Comparison of ENCODE assay signal across 8 mouse cellular contexts in the genomic region with DNA sequence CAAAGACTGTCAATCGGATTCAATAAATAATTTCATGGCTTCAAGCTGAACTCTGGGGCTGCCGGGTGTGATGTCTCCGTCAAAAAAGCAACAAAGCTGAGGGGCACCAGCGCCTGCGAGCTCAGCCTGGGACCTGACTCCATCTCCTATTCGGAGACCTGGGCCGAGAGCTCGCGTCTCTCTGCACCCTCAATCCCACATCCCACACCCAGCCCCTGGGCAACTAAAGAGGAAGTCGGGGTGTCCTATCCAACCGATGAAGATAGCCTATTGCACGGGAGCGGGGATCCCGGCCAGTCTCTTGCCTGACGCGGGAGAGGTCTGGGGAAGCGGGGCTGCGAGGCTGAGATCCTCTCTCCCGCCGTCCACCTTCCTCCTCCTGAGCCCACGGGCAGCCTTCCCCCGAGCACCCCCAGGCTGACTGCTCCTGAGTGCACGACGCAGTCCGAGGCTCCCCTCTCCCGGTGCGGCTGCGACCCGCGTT. TPM values are rescaled to one million over a fixed set of nuclear protein-coding genes. Genes with fewer than 3 reads are reported as not detected.
A peak's percentile ranks its signal among the peaks of the same experiment; 100 is the strongest.
DNase-seq lines count a peak whose midpoint lies in the region; ATAC-seq lines count a peak whose summit lies in the region.

No protein-coding gene starts in this region.

- H3K27me3 ChIP-seq in heart, embryonic 16.5 days (ENCODE audit: control insufficient read depth, insufficient read depth, low read length), result no peaks in the 10 kb centered on the region

- H3K4me1 ChIP-seq in heart, embryonic 16.5 days (ENCODE audit: control insufficient read depth, insufficient read depth, low read length), result peaks cover 30% of the 10 kb centered on the region

- no peaks in the 10 kb centered on the region for H3K36me3 ChIP-seq in heart, embryonic 16.5 days (ENCODE audit: control insufficient read depth, insufficient read depth)

- H3K9ac ChIP-seq in heart, embryonic 16.5 days (ENCODE audit: low read length), result peak overlapping the region; percentile 93

- peak overlapping the region; percentile 93 for H3K4me3 ChIP-seq in heart, embryonic 16.5 days (ENCODE audit: low read length)

- H3K27ac ChIP-seq in heart, embryonic 16.5 days (ENCODE audit: low read length), result peak overlapping the region; percentile 86

- peak; percentile 20 for ATAC-seq in heart, embryonic 16.5 days (replicated peaks; ENCODE audit: extremely low read depth, insufficient read depth, low FRiP score)
- ATAC-seq in megakaryocyte-erythroid progenitor cell, adult 5-6 weeks (replicated peaks; ENCODE audit: low FRiP score, low TSS enrichment, poor library complexity, severe bottlenecking), result peak; percentile 32

- no peaks in the 10 kb centered on the region for H3K9me3 ChIP-seq in heart, embryonic 16.5 days (replicated peaks; ENCODE audit: control insufficient read depth, low read length)

- intact Hi-C loops in left cerebral cortex, postnatal 4 days (cut with DNase I), result loop anchor here (5.0 kb wide), 1 partner anchor 88 kb away; no protein-coding TSS in a partner anchor

- peak; percentile 28 to 44 for DNase-seq in urinary bladder, adult 18-20 months (ENCODE audit: low spot score in 2 of 2)
- DNase-seq in urinary bladder, postnatal 10 days (ENCODE audit: low spot score), result no peak
- DNase-seq in embryo, embryonic 10.5 days (ENCODE audit: low spot score), result peak; percentile 57
- DNase-seq in left cerebral cortex, postnatal 4 days, result peak; percentile 17
- peak; percentile 32 to 76 for DNase-seq in spleen, postnatal 4 days (ENCODE audit: low spot score in 2 of 2)
- no peak for DNase-seq in layer of hippocampus, postnatal 14 days (ENCODE audit: low spot score in 2 of 2)

- 1% methylated on average over 27 of the region's 30 CpGs for whole genome bisulfite sequencing in heart, embryonic 16.5 days

- H3K4me2 ChIP-seq in heart, embryonic 16.5 days (ENCODE audit: low read depth, low read length), result peak overlapping the region; percentile 99

RNA-seq across cellular contexts. Expression of gene Ankrd44, which starts 0.7 kb away (rescaled TPM):
- polyA plus RNA-seq in heart, embryonic 16.5 days (2015; fragmentation: Nextera tagmentation; extraction: Ambion mirVana), result 8.7 and 11.4 TPM in 2 replicates
- 10 to 100 TPM; 88.1 to 88.4 TPM for total RNA-seq in left cerebral cortex, postnatal 4 days (2021)
- total RNA-seq in megakaryocyte-erythroid progenitor cell, adult 5-6 weeks (2014; fragmentation: Nextera tagmentation), result 19.2 and 23.8 TPM in 2 replicates
- total RNA-seq in megakaryocyte-erythroid progenitor cell, adult 5-6 weeks (2017), result 12.5 and 17.5 TPM in 2 replicates
- total RNA-seq in layer of hippocampus, postnatal 14 days (2021), result 10 to 100 TPM; 24.3 to 26.0 TPM

Comparison
In these comparisons a context has a peak if more than half of its experiments do, and no peak if none do; other contexts are left out.
1. DNase-seq: peak in urinary bladder, adult 18-20 months (2 of 2), embryo, embryonic 10.5 days (single experiment), left cerebral cortex, postnatal 4 days (single experiment) and spleen, postnatal 4 days (2 of 2); none in urinary bladder, postnatal 10 days (single experiment) and layer of hippocampus, postnatal 14 days (0 of 2).